Mouse (Mus musculus) urinary bladder, postnatal 36 days (tissue): Measurements from ENCODE around the gene Tbc1d16.

ENCODE experiments used
- DNase-seq, 2 experiments: peaks; one replicate each; pipeline ENCODE4 v3.0.0; 2022; ENCODE audit warnings: low spot score in 2 of 2, mixed read lengths in 1 of 2

Tbc1d16 gene

GRCm38 (mm10) chr11:119176389-119177179, 51.7 kb downstream of the Tbc1d16 start:
- no peak for DNase-seq

GRCm38 (mm10) chr11:119171588-119171987, 56.7 kb downstream of the Tbc1d16 start:
- DNase-seq: no peak

GRCm38 (mm10) chr11:119168851-119169250, 59.4 kb downstream of the Tbc1d16 start:
- no peak for DNase-seq

GRCm38 (mm10) chr11:119165995-119166394, 62.3 kb downstream of the Tbc1d16 start:
- no peak for DNase-seq

GRCm38 (mm10) chr11:119164375-119164774, 63.9 kb downstream of the Tbc1d16 start:
- DNase-seq: no peak

GRCm38 (mm10) chr11:119163734-119163992, 64.6 kb downstream of the Tbc1d16 start:
- no peak for DNase-seq

GRCm38 (mm10) chr11:119162959-119163733, 65.2 kb downstream of the Tbc1d16 start:
- DNase-seq: no peak

GRCm38 (mm10) chr11:119161665-119162064, 66.6 kb downstream of the Tbc1d16 start:
- DNase-seq: no peak

- DNase-seq: no peak
Observed at GRCm38 (mm10) chr11:119160050-119160449, 68.2 kb downstream of the Tbc1d16 start.

GRCm38 (mm10) chr11:119159496-119159895, 68.8 kb downstream of the Tbc1d16 start:
- peak in 1 of 2 experiments; percentile 20 for DNase-seq

GRCm38 (mm10) chr11:119157377-119158189, 70.7 kb downstream of the Tbc1d16 start:
- no peak for DNase-seq

GRCm38 (mm10) chr11:119156481-119157254, 71.6 kb downstream of the Tbc1d16 start:
- DNase-seq: no peak

- no peak for DNase-seq
Observed at GRCm38 (mm10) chr11:119155638-119156480, 72.4 kb downstream of the Tbc1d16 start.

- DNase-seq: no peak
Observed at GRCm38 (mm10) chr11:119152321-119152831, 75.9 kb downstream of the Tbc1d16 start.

- DNase-seq: no peak
Observed at GRCm38 (mm10) chr11:119151073-119151607, 77.2 kb downstream of the Tbc1d16 start.

GRCm38 (mm10) chr11:119150442-119150841, 77.9 kb downstream of the Tbc1d16 start:
- no peak for DNase-seq

- no peak for DNase-seq
Observed at GRCm38 (mm10) chr11:119148829-119149228, 79.5 kb downstream of the Tbc1d16 start.

GRCm38 (mm10) chr11:119147153-119147552, 81.1 kb downstream of the Tbc1d16 start:
- DNase-seq: no peak

GRCm38 (mm10) chr11:119146140-119146539, 82.2 kb downstream of the Tbc1d16 start:
- no peak for DNase-seq
